Mouse (Mus musculus) left cerebral cortex, postnatal 25 days (tissue): ENCODE data around the gene Ablim1. TPM values are rescaled to one million over a fixed set of nuclear protein-coding genes. Genes with fewer than 3 reads are reported as not detected.

Experiments used
- DNase-seq, 2 experiments: peaks; one replicate each; pipeline ENCODE4 v3.0.0; 2022; ENCODE audit warnings: low spot score in 2 of 2, mixed read lengths in 1 of 2
- intact Hi-C: fragments of 180-260 bp; cut with DNase I; formaldehyde crosslinking; loops from one replicate; pipeline ENCODE4 v1.15.1; 2025
- total RNA-seq, 2 experiments: library from RNA; stranded (reverse); gene quantifications; 2 replicates each; pipeline ENCODE4 v1.2.3; 2021

The Ablim1 gene
- total RNA-seq, 2 experiments from 2014 or later: 106 to 113 TPM

GRCm38 (mm10) chr19:57272824-57273613, 41.7 kb downstream of the Ablim1 start:
- intact Hi-C loops: no loop called here
- DNase-seq: peak; percentile 52 to 90

- no peak for DNase-seq
- intact Hi-C loops: no loop called here
Observed at GRCm38 (mm10) chr19:57271757-57272156, 43.0 kb downstream of the Ablim1 start.

DNA sequence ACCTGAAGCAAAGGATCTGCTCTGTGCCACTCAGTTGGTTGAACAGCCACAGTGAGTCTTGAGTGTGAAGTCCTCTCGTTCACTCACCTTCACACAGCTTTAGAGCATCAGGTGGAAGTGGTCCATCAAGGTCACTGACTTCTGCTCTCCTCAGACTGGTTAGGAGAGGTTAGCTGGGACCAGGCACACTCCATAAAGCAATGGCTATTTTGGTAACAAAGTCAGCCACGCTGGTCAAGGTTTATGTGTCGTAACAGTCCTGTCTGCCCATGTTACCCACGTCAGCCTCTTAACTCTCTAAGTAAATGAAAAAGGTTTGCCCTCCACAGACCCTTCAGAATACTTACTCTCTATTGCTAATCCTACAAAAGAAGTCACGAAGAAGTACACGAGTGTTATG, 44.0 kb downstream of the Ablim1 start:
- intact Hi-C loops: no loop called here
- DNase-seq: no peak

- intact Hi-C loops: no loop called here
- DNase-seq: no peak
Observed at GRCm38 (mm10) chr19:57269791-57270190, 44.9 kb downstream of the Ablim1 start.

GRCm38 (mm10) chr19:57267531-57267930, 47.2 kb downstream of the Ablim1 start:
- no peak for DNase-seq
- intact Hi-C loops: no loop called here

- DNase-seq: no peak
- intact Hi-C loops: no loop called here
Observed at GRCm38 (mm10) chr19:57266374-57267085, 48.2 kb downstream of the Ablim1 start.

GRCm38 (mm10) chr19:57264296-57264947, 50.3 kb downstream of the Ablim1 start:
- intact Hi-C loops: no loop called here
- no peak for DNase-seq

GRCm38 (mm10) chr19:57257801-57258200, 56.9 kb downstream of the Ablim1 start:
- DNase-seq: no peak
- intact Hi-C loops: no loop called here

DNA sequence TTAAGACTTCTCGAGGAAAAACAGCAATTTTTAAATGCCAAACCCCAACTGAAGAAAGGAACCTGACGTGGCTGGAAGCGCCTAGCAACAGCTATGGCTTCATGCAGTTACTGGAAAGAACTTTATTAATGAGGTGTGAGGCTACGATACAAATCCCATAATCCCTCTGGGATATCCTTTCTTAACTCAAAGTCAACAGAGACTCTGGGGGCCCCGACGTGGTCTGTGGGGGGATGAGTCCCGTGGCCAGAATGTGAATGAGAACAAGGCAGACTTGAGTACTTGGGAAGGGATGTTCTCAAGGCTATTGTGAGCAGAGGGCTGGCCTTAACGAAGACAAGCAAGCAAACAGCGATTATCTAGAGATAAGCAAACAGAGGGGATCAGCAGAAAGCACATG, 58.1 kb downstream of the Ablim1 start:
- intact Hi-C loops: no loop called here

GRCm38 (mm10) chr19:57255157-57255556, 59.6 kb downstream of the Ablim1 start:
- intact Hi-C loops: no loop called here
- no peak for DNase-seq

More for the DNA sequence above, 58.1 kb downstream of the Ablim1 start:
- DNase-seq: no peak

GRCm38 (mm10) chr19:57252692-57253448, 61.8 kb downstream of the Ablim1 start:
- DNase-seq: no peak
- intact Hi-C loops: no loop called here

DNA sequence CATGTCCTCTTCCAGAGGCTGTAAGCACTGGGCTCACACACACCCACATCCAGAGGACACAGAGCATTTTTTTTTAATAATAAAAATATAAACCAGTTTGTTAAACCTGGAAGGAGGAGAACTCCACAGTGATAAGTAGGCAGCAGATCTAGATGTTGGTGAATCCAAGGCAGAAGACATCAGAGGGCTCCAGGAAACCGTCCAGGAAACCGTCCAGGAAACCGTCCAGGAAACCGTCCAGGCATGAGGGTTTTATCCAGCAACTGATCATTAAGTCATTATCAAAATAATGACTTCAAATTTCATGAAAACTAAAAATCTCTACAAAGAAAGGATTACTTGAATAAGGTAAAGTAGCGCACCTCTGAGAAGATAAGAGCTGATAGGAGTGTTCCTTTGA, 65.9 kb downstream of the Ablim1 start:
- DNase-seq: no peak
- intact Hi-C loops: no loop called here

DNA sequence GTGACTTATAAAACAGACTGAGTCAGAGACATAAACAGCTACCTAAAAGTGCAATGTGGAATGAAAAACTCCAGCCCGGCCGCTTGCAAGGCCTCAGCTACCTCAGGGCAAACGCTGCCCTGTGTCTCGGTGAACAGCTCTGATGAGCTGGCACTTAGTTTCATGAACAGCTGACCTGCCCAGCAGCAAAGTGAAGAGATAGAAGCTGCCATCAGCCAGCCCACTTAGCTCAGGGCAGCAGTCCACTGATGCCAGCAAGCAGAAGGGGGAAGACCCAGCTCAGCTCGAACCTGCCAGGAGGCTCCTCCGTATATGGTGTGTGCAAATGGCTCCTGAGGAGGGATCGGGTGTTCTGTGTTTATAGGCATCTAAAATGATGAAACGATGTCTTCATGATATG, 67.5 kb downstream of the Ablim1 start:
- intact Hi-C loops: no loop called here
- no peak for DNase-seq

DNA sequence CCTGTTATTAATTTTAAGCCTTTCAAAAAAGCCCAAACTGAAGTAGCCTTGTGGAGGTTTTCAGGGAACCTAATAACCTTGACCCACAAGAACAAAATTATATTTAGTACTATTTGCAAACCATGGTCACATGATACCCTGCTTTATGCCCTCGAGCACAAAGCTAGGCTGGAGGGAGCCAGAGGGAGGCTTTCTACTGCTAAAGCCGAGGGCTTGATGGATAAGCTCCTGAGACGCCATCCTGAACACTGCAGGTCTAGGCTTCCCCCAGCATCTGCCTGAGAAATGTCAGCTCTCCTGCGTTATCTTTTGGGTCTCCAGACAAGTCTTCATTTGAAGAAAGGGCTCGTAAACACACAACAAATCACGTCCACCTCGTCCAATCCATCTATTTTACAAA, 70.4 kb downstream of the Ablim1 start:
- no peak for DNase-seq
- intact Hi-C loops: no loop called here

GRCm38 (mm10) chr19:57243606-57244005, 71.1 kb downstream of the Ablim1 start:
- DNase-seq: no peak
- intact Hi-C loops: no loop called here

DNA sequence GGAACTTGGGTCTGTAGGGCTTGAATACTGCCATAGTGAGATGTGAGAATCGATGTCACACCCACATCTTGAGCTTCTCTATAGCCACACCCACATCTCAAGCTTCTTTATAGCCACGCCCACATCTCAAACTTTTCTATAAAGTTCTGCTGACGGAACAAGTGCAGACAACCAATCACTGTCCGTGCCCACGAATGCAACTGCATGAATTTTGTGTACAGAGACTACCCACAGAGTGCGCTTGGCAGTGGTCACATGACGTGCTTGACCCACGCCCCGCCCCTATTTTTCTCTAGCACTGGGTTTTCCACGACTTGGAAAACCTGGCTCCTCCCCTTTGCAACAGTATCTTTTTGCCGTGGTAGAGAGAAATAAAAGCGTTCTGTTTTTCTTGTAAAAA, 71.5 kb downstream of the Ablim1 start:
- intact Hi-C loops: no loop called here
- DNase-seq: no peak

GRCm38 (mm10) chr19:57241363-57242192, 73.1 kb downstream of the Ablim1 start:
- intact Hi-C loops: no loop called here
- DNase-seq: no peak

DNA sequence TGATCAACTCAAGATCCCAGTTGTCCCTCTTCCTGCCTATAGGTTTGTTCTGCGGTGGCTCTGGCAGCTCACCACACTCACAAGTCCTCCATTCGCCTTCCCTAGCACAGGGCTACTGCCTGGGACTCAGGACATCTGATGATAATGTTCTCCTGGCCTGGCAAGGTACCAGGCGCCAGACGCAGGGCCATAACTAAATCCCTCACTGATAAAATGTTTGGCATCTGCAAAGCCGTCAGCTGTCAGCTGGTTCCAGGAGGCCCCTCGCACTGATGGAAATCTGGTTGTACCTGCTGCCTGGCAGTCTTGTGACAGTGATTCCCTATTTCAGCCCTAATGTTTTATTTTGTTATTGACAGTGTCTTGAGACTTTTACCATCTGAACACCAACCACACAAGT, 74.5 kb downstream of the Ablim1 start:
- intact Hi-C loops: no loop called here
- DNase-seq: no peak

GRCm38 (mm10) chr19:57239176-57239784, 75.4 kb downstream of the Ablim1 start:
- peak; percentile 66 to 95 for DNase-seq
- intact Hi-C loops: loop anchor here (1.0 to 2.0 kb wide), 3 partner anchors 36 to 72 kb away; no protein-coding TSS in a partner anchor
